Mouse (Mus musculus) ES-Bruce4 (cell line): ENCODE measurements around the gene Cacna1g. TPM values are rescaled to one million over a fixed set of nuclear protein-coding genes. Genes with fewer than 3 reads are reported as not detected.

Source experiments
- H3K27ac ChIP-seq: 2 replicates; pipeline ENCODE4 v1.5.1; 2012; ENCODE audit warnings: low read length, inconsistent platforms; ENCODE audit not compliant: insufficient read depth
- H3K27me3 ChIP-seq: 2 replicates; pipeline ENCODE4 v1.6.1; 2012; ENCODE audit warnings: mild to moderate bottlenecking, low read length, inconsistent platforms; ENCODE audit not compliant: control insufficient read depth, poor library complexity, insufficient read depth, severe bottlenecking
- H3K36me3 ChIP-seq: 2 replicates; pipeline ENCODE4 v1.6.1; 2012; ENCODE audit warnings: inconsistent platforms, mild to moderate bottlenecking, low read length, moderate library complexity; ENCODE audit not compliant: control insufficient read depth, poor library complexity, insufficient read depth, severe bottlenecking
- H3K4me1 ChIP-seq: one replicate; pipeline ENCODE4 v1.8.1; 2011; ENCODE audit warnings: low read length; ENCODE audit not compliant: control insufficient read depth, insufficient read depth
- H3K4me3 ChIP-seq: 2 replicates; pipeline ENCODE4 v1.5.1; 2011; ENCODE audit warnings: low read depth, mild to moderate bottlenecking, low read length
- H3K9ac ChIP-seq: 2 replicates; pipeline ENCODE4 v1.6.1; 2012; ENCODE audit warnings: low read depth, mild to moderate bottlenecking, inconsistent platforms; ENCODE audit not compliant: poor library complexity, severe bottlenecking
- H3K9me3 ChIP-seq: replicated peaks from 2 replicates; pipeline ENCODE4 v1.6.1; 2012; ENCODE audit warnings: mild to moderate bottlenecking, low read length, inconsistent platforms; ENCODE audit not compliant: control insufficient read depth, poor library complexity, insufficient read depth, severe bottlenecking
- CTCF ChIP-seq: IDR thresholded peaks from one replicate; pipeline ENCODE4 v1.8.1; 2011; ENCODE audit warnings: low read depth, low read length
- EP300 ChIP-seq: IDR thresholded peaks from 2 replicates; pipeline ENCODE4 v1.6.1; 2011; ENCODE audit warnings: low read depth, low read length; ENCODE audit not compliant: insufficient read depth
- POLR2A ChIP-seq: IDR thresholded peaks from one replicate; pipeline ENCODE4 v1.8.1; 2011; ENCODE audit warnings: low read length; ENCODE audit not compliant: insufficient read depth
- polyA plus RNA-seq: library from polyadenylated mRNA; stranded (reverse); fragments of >200 nt; gene quantifications from 2 replicates; pipeline ENCODE4 v1.2.4, GENCODE M21; 2011; ENCODE audit warnings: low read depth; ENCODE audit not compliant: missing spikeins, insufficient read depth, insufficient read length

The Cacna1g gene
- polyA plus RNA-seq, 1 experiment = 2.9 TPM

DNA sequence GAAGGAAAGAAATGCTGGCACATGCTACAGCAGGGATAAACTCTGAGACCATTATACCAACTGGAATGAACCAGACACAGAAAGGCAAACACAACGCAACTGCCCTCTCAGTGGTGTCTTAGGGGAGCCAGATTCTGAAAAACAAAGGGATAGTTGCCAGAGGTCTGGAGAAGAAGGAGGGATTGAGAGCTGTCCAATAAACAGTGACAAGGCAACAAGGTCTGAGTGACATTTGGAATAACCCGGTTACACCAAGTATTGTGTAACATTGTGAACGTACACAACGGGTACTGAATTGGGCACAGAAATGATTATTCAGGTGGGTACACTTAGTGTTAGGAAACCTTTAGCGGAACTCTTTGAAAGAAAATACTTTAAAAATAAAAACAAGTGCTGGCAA is 111.9 kb downstream of the Cacna1g start:
- Histone ChIP-seq H3K9me3 (no peaks in the 10 kb centered on the region), H3K27me3 (no peaks in the 10 kb centered on the region), H3K4me1 (no peaks in the 10 kb centered on the region), H3K36me3 (no peaks in the 10 kb centered on the region), H3K9ac (no peak overlapping the region), H3K27ac (no peak overlapping the region), H3K4me3 (no peak overlapping the region)
- TF ChIP-seq POLR2A (no peak), CTCF (no peak), EP300 (no peak)

DNA sequence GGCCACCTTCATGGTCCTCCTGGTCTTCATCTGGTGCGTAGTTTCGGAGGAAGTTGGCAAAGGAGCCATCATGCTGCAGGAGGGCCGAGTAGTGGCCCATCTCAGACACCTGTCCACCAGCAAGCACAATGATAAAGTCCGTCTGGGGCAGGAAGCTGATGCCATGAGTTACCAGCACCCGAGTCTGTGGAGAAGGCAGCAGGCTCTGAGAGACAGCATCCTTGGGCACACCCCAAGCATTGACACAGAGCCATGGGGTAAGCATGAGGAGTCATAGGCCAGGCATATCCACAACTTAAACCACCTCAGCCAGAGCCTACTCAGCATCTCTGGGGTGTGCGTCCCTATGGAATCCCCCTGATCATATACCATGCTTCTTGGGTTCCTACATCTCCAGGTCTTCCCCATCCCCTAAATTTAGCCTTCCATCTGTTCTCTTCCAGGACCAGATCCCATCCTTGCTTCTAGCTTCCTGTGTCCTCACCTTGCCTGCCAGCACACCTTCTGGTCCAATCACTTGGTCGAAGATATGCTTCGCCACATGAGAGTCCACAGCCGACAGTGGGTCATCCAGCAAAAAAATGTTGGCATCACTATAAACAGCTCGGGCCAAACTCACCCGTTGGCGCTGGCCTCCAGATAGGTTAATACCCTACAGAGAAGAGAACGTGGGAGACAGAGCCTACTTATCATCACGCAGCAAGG is 112.7 kb downstream of the Cacna1g start:
- no peak overlapping the region for H3K9ac ChIP-seq
- no peak for TF ChIP-seq POLR2A
- no peak for TF ChIP-seq CTCF
- TF ChIP-seq EP300 = no peak
- no peaks in the 10 kb centered on the region for H3K36me3 ChIP-seq
- no peaks in the 10 kb centered on the region for H3K27me3 ChIP-seq
- no peak overlapping the region for H3K27ac ChIP-seq
- no peak overlapping the region for H3K4me3 ChIP-seq
- H3K9me3 ChIP-seq = no peaks in the 10 kb centered on the region
- no peaks in the 10 kb centered on the region for H3K4me1 ChIP-seq

DNA sequence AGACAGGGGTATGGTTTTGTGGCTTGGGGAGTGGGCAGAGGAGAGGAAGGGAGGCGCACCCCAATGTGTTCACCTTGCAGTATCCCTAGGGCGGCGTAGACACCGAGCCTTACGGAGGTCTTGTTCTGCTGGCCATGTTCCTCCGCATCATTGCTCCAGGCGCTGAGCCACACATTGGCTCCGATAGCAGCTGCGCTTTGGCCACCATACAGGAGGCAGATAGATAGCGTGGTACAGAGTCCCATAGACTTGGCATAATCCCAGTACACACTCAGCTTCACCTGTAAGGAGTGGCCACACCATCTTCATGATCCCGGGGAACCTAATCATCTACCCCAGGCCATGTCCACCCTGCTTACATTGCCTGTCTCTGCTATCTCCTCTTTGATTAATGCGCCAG is 114.8 kb downstream of the Cacna1g start:
- Histone ChIP-seq H3K4me3 (no peak overlapping the region), H3K4me1 (no peaks in the 10 kb centered on the region), H3K36me3 (no peaks in the 10 kb centered on the region), H3K27ac (no peak overlapping the region), H3K9ac (no peak overlapping the region), H3K9me3 (no peaks in the 10 kb centered on the region), H3K27me3 (no peaks in the 10 kb centered on the region)
- TF ChIP-seq EP300 = no peak
- TF ChIP-seq CTCF = no peak
- no peak for TF ChIP-seq POLR2A

Other genes starting within 250 kb of the Cacna1g start
- 0.16 TPM in 1 of 2 replicates, not detected in the other for gene Wfikkn2, start 228.2 kb downstream of the Cacna1g start, polyA plus RNA-seq
- gene Gm21885, start 192.3 kb downstream of the Cacna1g start, polyA plus RNA-seq = not detected in 2 replicates
- 182 and 223 TPM in 2 replicates for gene Luc7l3, start 152.2 kb downstream of the Cacna1g start, polyA plus RNA-seq
- gene Ankrd40, start 146.2 kb downstream of the Cacna1g start, polyA plus RNA-seq = 51.7 and 66.3 TPM in 2 replicates
- gene Abcc3, start 81.2 kb downstream of the Cacna1g start, polyA plus RNA-seq = 0.24 and 1.2 TPM in 2 replicates
- gene Spata20, start 12.0 kb upstream of the Cacna1g start, polyA plus RNA-seq = 1.4 TPM in 1 of 2 replicates, not detected in the other
- 2.7 and 2.9 TPM in 2 replicates for gene Epn3, start 25.8 kb upstream of the Cacna1g start, polyA plus RNA-seq
- 1.2 and 1.3 TPM in 2 replicates for gene Mycbpap, start 47.5 kb upstream of the Cacna1g start, polyA plus RNA-seq
- gene Rsad1, start 75.1 kb upstream of the Cacna1g start, polyA plus RNA-seq = 3.1 and 3.2 TPM in 2 replicates
- gene Chad, start 90.8 kb upstream of the Cacna1g start, polyA plus RNA-seq = not detected in 2 replicates
- 16.1 and 16.6 TPM in 2 replicates for gene Acsf2, start 127.7 kb upstream of the Cacna1g start, polyA plus RNA-seq
- gene Lrrc59, start 155.6 kb upstream of the Cacna1g start, polyA plus RNA-seq = 163 and 171 TPM in 2 replicates
- 48.1 and 49.0 TPM in 2 replicates for gene Mrpl27, start 179.6 kb upstream of the Cacna1g start, polyA plus RNA-seq
- gene Eme1, start 179.8 kb upstream of the Cacna1g start, polyA plus RNA-seq = 31.8 and 33.3 TPM in 2 replicates
- gene Xylt2, start 203.3 kb upstream of the Cacna1g start, polyA plus RNA-seq = 16.8 and 20.1 TPM in 2 replicates
- not detected in 2 replicates for gene Gm11541, start 230.3 kb upstream of the Cacna1g start, polyA plus RNA-seq